Mouse (Mus musculus) G1E (cell line): ENCODE results near the gene Olfr479. TPM values are rescaled to one million over a fixed set of nuclear protein-coding genes. Genes with fewer than 3 reads are reported as not detected.
"Not testable (repeated sequence)": the region's sequence is repeated elsewhere in the genome, so short reads cannot be mapped to it uniquely, and the experiment has no call there.

ENCODE experiments used
- ATAC-seq: 2 replicates; pipeline ENCODE4 v1.8.0; 2016; ENCODE audit warnings: mild to moderate bottlenecking; ENCODE audit not compliant: insufficient number of reproducible peaks, poor library complexity, low FRiP score, severe bottlenecking; ENCODE audit errors: extremely low read depth
- DNase-seq: peaks from one replicate; pipeline ENCODE4 v3.0.0; 2012; ENCODE audit warnings: low spot score
- H3K27me3 ChIP-seq: 2 replicates; pipeline ENCODE4 v1.6.1; 2012; ENCODE audit warnings: mild to moderate bottlenecking, low read length, inconsistent platforms; ENCODE audit not compliant: insufficient read depth
- H3K36me3 ChIP-seq: replicated peaks from 2 replicates; pipeline ENCODE3; 2012; ENCODE audit warnings: mild to moderate bottlenecking, inconsistent platforms
- H3K4me1 ChIP-seq: 2 replicates; pipeline ENCODE4 v1.6.1; 2012; ENCODE audit warnings: low read depth, low read length, inconsistent platforms, mixed read lengths; ENCODE audit not compliant: insufficient read depth
- H3K4me3 ChIP-seq: 2 replicates; pipeline ENCODE4 v1.5.1; 2012; ENCODE audit warnings: low read depth, mild to moderate bottlenecking, inconsistent platforms, low read length, moderate library complexity, mixed read lengths
- H3K9me3 ChIP-seq: replicated peaks from 2 replicates; pipeline ENCODE4 v1.6.1; 2012; ENCODE audit warnings: inconsistent platforms
- CTCF ChIP-seq: IDR thresholded peaks from 2 replicates; pipeline ENCODE4 v1.5.1; 2012; ENCODE audit warnings: low read depth, low read length, inconsistent platforms, mixed read lengths
- GATA1 ChIP-seq: IDR thresholded peaks from 2 replicates; pipeline ENCODE4 v1.6.1; 2012; ENCODE audit warnings: borderline replicate concordance, low read length, inconsistent platforms, mixed read lengths
- GATA2 ChIP-seq: IDR thresholded peaks from 2 replicates; pipeline ENCODE4 v1.6.1; 2012; ENCODE audit warnings: low read depth, low read length, inconsistent platforms, borderline replicate concordance
- POLR2AphosphoS5 ChIP-seq: IDR thresholded peaks from 2 replicates; pipeline ENCODE4 v1.6.1; 2012; ENCODE audit warnings: low read depth, low read length, inconsistent platforms; ENCODE audit not compliant: insufficient replicate concordance
- TAL1 ChIP-seq: conservative IDR thresholded peaks from 2 replicates; pipeline ENCODE4 v1.6.1; 2012; ENCODE audit warnings: low read depth, low read length, inconsistent platforms, mixed read lengths
- polyA plus RNA-seq: library from polyadenylated mRNA; stranded (reverse); fragments of >175 nt; gene quantifications from 2 replicates; pipeline ENCODE4 v1.2.3, GENCODE M21; 2012
- total RNA-seq, 2 experiments: library from RNA; stranded (forward) in 1 of 2; stranded (reverse) in 1 of 2; fragments of 200-1000 nt in 1 of 2; fragments of >200 nt in 1 of 2; fragmentation: Nextera tagmentation in 1 of 2; gene quantifications; 2 replicates each; pipeline ENCODE4 v1.2.3; 2014 to 2017

Olfr479 gene
- total RNA-seq (2014; fragmentation: Nextera tagmentation) = not detected in 2 replicates
- 0.17 and 0.55 TPM in 2 replicates for total RNA-seq (2017)
- polyA plus RNA-seq = not detected in 2 replicates

DNA sequence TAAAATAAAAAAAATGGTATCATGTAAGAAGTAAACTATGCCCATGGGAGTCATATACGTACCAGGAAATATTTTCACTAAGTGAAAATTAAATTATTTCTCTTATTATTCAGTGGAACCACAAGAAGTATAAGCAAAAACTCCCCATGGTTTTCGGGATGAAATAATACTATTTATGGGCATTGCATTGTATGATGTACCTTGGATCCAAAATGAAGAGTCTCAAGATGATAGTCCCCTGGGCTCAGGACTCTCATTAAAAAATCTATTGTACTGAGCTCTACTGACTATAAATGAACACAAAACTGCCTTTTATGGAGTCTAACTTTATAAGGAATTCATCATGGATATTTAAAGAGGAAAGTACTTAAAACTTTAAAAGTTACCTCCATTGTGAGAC, at the start of gene Olfr479:
Gene Olfr479 (plus strand): TSS at position 301 of the 400 bp plus-strand sequence.
- DNase-seq = no peak
- no peaks in the 10 kb centered on the region for H3K9me3 ChIP-seq

DNA sequence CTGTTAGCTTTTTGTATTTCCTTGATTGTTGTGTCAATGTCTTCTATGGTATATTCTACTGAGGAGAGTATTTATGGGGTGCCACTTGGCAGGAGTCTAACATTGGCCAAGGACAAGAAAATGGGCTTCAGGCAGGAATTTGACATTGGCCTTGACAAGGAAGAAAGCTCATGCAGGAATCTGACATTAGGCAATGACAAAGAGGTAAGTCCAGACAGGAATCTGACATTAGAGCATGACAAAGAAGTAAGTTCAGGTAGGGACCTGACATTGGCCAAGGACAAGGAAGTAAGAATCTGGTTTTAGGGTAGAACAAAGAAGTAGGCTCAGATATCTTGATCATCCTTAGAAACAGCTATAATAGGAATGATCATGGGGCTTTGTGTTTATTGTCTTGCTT, 36.2 kb upstream of the Olfr479 start:
- H3K36me3 ChIP-seq, H3K9me3 ChIP-seq, H3K4me3 ChIP-seq, H3K27me3 ChIP-seq, H3K4me1 ChIP-seq, ATAC-seq, DNase-seq: not testable (repeated sequence)

More for the DNA sequence above, at the start of gene Olfr479:
- TF ChIP-seq CTCF (no peak), GATA2 (no peak), POLR2AphosphoS5 (no peak), GATA1 (no peak), TAL1 (no peak)
- no peak for ATAC-seq
- Histone ChIP-seq H3K36me3 (no peaks in the 10 kb centered on the region), H3K27me3 (no peaks in the 10 kb centered on the region), H3K4me3 (no peak within 1 kb of the TSS), H3K4me1 (no peaks in the 10 kb centered on the region)

DNA sequence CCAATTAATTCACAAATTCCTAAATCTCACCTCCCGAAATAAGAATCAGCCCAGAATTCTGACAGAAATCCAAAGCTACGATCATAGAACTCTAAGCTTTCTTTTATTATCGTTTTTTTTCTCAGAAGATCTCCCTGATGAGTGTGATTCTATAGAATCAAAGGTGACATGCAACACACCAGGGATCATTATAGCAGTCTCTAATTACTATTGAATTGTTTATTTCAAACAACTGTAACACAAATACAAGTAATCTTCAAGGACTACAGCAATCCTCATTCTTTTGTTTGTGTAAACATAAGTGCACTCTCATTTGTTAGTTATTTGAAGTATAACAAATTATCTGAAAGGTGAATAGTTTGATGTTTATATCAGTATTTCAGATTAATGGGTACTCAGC, 16.6 kb upstream of the Olfr479 start, which contains the start of gene Olfr478:
Gene Olfr478 (minus strand): TSS at position 101 of the 400 bp plus-strand sequence.
- no peaks in the 10 kb centered on the region for H3K4me1 ChIP-seq
- ATAC-seq (no peak), DNase-seq (no peak)
- peaks cover 16% of the 10 kb centered on the region for H3K9me3 ChIP-seq
- no peaks in the 10 kb centered on the region for H3K27me3 ChIP-seq
- H3K4me3 ChIP-seq = no peak within 1 kb of the TSS
- TF ChIP-seq TAL1 (no peak), POLR2AphosphoS5 (no peak), GATA2 (no peak), CTCF (no peak), GATA1 (no peak)
- H3K36me3 ChIP-seq = no peaks in the 10 kb centered on the region

DNA sequence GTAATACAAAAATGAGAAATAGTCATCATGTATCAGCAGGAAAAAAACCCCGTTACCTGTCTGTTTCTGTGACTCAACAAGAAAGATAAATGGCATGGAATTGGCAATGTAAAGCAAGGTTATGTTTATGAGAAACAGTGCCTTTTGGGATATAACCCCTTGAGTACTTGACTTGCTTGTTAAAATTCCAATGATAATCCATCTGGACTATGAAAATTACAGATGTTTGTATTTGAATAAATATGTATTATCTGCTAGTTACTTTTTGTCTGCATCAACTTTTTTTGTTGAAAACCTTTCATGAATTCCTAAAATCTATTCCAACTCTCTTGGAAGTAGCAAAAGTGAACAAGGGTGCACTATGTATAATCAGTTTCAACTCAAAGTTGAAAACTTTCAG, 16.8 kb downstream of the Olfr479 start, which contains the start of gene Olfr480:
Gene Olfr480 (minus strand): TSS at position 101 of the 400 bp plus-strand sequence.
- Histone ChIP-seq H3K4me1 (no peaks in the 10 kb centered on the region), H3K36me3 (no peaks in the 10 kb centered on the region), H3K27me3 (no peaks in the 10 kb centered on the region), H3K9me3 (peaks cover 6% of the 10 kb centered on the region), H3K4me3 (no peak within 1 kb of the TSS)
- ATAC-seq = no peak
- TF ChIP-seq POLR2AphosphoS5 (no peak), TAL1 (no peak), CTCF (no peak), GATA2 (no peak), GATA1 (no peak)
- no peak for DNase-seq

DNA sequence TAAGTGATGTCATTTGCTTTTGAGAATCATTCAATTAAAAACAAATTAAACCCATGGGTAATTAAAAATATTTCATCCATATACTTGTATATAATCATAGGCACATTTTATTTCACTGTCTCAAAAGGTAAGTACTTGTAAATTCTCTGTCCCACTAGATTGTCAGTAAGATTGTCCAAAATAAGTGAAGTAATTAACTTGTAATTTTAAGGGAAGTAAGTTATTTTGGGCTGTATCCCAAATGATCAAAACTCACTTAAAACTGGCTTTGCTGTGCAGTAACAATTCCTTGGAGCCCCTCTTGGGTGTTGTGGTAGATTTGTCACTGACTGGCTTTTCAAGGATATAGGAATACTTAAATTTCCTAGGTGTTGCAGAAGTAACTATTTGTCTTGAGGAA, 29.1 kb downstream of the Olfr479 start, which contains the start of gene Olfr481:
Gene Olfr481 (plus strand): TSS at position 301 of the 400 bp plus-strand sequence.
- Histone ChIP-seq H3K4me1 (no peaks in the 10 kb centered on the region), H3K36me3 (no peaks in the 10 kb centered on the region), H3K27me3 (no peaks in the 10 kb centered on the region), H3K4me3 (no peak within 1 kb of the TSS), H3K9me3 (peaks cover 9% of the 10 kb centered on the region; the same call in 1 of the 2 replicates)
- ATAC-seq = no peak
- DNase-seq = no peak
- no peak for TF ChIP-seq GATA2
- no peak for TF ChIP-seq CTCF
- no peak for TF ChIP-seq TAL1
- no peak for TF ChIP-seq GATA1
- no peak for TF ChIP-seq POLR2AphosphoS5

DNA sequence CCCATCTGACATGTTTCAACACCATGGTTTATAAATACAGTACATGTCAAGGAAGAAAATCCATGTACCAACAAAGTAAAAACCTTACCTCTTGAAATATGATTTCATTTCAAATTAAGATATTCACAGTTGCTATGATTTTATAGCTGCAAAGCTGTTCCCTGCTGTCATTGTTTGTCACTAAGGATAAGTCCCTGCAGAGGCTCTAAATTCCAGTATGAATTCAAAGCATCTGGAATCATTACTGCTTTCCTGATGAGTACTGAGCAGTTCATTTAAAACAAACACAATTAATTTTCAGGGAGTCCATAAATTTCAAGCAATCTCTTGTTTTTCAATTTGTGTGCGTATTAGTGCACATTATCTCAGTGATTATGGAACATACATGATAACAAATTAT, 47.0 kb downstream of the Olfr479 start, which contains the start of gene Olfr482:
Gene Olfr482 (minus strand): TSS at position 101 of the 400 bp plus-strand sequence.
- TF ChIP-seq TAL1 (no peak), CTCF (no peak), POLR2AphosphoS5 (no peak), GATA1 (no peak), GATA2 (no peak)
- H3K4me3 ChIP-seq = no peak within 1 kb of the TSS
- ATAC-seq (no peak), DNase-seq (no peak)
- no peaks in the 10 kb centered on the region for H3K9me3 ChIP-seq
- no peaks in the 10 kb centered on the region for H3K4me1 ChIP-seq
- no peaks in the 10 kb centered on the region for H3K36me3 ChIP-seq
- no peaks in the 10 kb centered on the region for H3K27me3 ChIP-seq

DNA sequence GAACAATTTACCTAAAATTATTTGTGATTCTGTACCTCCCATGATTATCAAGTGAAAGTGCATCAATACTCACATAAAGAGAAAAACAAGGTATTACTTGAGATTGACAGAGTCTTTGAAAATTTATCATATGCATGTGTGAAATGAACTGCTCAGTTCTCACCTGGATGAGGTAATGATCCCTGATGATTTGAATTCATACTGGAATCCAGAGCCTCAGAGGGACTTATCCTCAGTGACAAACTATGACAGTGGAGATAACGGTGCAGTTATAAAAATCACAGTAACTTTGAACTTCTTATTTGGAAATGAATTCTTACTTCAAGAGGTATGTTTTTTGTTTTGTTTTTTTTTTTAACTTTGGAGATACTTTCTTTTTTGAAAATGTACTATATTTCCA, 50.1 kb downstream of the Olfr479 start, which contains the start of gene Olfr483:
Gene Olfr483 (plus strand): TSS at position 301 of the 400 bp plus-strand sequence.
- no peak within 1 kb of the TSS for H3K4me3 ChIP-seq
- ATAC-seq (no peak), DNase-seq (no peak)
- H3K36me3 ChIP-seq = no peaks in the 10 kb centered on the region
- no peak for TF ChIP-seq POLR2AphosphoS5
- TF ChIP-seq GATA1 = no peak
- no peak for TF ChIP-seq CTCF
- TF ChIP-seq GATA2 = no peak
- no peak for TF ChIP-seq TAL1
- H3K9me3 ChIP-seq = no peaks in the 10 kb centered on the region
- no peaks in the 10 kb centered on the region for H3K4me1 ChIP-seq
- H3K27me3 ChIP-seq = no peaks in the 10 kb centered on the region
